Mouse (Mus musculus): ENCODE data around the gene Ccdc105. TPM values are rescaled to one million over a fixed set of nuclear protein-coding genes. Genes with fewer than 3 reads are reported as not detected.
A peak's percentile ranks its signal among the peaks of the same experiment; 100 is the strongest.

The Ccdc105 gene
- polyA plus RNA-seq (2012; rRNA removed), result not detected in 2 replicates

DNA sequence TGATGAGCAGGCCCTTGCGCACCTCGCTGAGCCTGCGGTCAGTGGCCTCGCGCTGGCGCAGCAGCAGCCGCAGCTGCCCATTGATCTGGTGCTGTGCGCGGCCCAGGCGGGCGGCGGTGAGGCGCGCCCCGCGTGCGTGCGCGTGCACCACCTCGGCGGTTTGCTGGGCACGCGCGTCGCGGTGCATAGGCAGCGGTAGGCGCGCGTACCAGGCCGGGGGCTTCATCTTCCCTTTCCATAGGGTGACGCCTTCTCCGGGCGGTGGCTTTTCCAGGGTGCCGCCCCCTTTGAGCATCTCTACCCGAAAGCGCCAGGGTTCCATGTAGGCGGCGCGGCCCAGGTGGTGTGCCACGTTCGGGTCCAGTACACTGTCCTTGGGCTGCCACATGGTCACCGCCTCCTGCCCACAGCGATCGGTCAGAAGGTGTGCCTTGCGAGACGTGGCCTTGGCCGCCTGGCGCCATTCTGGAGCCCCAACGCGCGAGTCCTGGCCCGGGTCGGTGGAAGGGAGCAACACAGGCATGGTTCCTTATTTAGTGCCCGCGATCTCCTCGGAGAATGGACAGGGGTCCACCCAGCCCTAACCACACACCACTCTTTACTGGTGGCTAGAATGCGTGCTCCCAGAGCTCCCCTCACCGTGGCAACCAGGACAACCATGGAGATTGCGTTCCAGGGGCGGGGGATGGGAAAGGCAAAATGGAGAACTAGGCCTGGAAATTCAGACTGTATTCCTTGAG lies at the start of gene Ccdc105:
Gene Ccdc105 (minus strand): TSS at position 614 of the 740 bp plus-strand sequence.
- TF ChIP-seq CTCF (IDR thresholded peaks at IDR 0.05; ENCODE audit: extremely low read depth, insufficient read depth, insufficient read length, insufficient replicate concordance), result no peak
- TF ChIP-seq POLR2A (IDR thresholded peaks at IDR 0.05; ENCODE audit: low read depth, low read length), result no peak
- WGBS, result 4% methylated on average over 61 of the region's 61 CpGs
- Histone ChIP-seq H3K4me3 (ENCODE audit: extremely low read depth, insufficient read depth, insufficient read length) (no peak within 1 kb of the TSS), H3K36me3 (ENCODE audit: control insufficient read depth, insufficient read depth, low read length) (no peaks in the 10 kb centered on the region), H3K27me3 (ENCODE audit: control insufficient read depth, insufficient read depth, low read length) (no peaks in the 10 kb centered on the region), H3K27ac (ENCODE audit: insufficient read depth, low read length) (no peak within 1 kb of the TSS), H3K4me1 (ENCODE audit: control insufficient read depth, insufficient read depth, insufficient read length) (peaks cover 3% of the 10 kb centered on the region; the same call in 1 of the 2 replicates)
- DNase-seq (ENCODE audit: low read depth in 1 of 2, low spot score in 2 of 2), result no peak

DNA sequence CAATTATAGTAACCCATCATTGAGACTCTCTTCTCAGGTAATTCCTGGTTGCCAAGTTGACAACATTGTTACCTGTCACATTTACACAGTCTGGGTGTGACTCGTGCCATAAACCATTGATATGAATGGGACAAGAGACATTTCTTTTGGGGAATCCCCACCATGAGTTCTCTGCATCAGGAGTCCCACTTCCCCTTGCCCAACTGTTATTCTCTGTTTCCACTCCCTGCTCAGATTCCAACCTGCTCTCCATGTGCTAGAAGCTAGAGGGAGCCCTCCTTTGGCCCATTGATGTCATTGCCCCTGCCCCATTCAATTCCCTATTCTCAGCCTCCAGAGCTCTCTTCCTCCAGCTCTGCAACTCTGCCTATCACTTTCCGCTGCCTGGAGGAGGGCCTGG lies 48.6 kb upstream of the Ccdc105 start:
- no peak overlapping the region for H3K27ac ChIP-seq (ENCODE audit: insufficient read depth, low read length)
- H3K27me3 ChIP-seq (ENCODE audit: control insufficient read depth, insufficient read depth, low read length), result no peaks in the 10 kb centered on the region
- H3K36me3 ChIP-seq (ENCODE audit: control insufficient read depth, insufficient read depth, low read length), result no peaks in the 10 kb centered on the region
- DNase-seq (ENCODE audit: low read depth in 1 of 2, low spot score in 2 of 2), result no peak
- no peak for TF ChIP-seq CTCF (IDR thresholded peaks at IDR 0.05; ENCODE audit: extremely low read depth, insufficient read depth, insufficient read length, insufficient replicate concordance)
- TF ChIP-seq POLR2A (IDR thresholded peaks at IDR 0.05; ENCODE audit: low read depth, low read length), result no peak
- H3K4me3 ChIP-seq (ENCODE audit: extremely low read depth, insufficient read depth, insufficient read length), result no peak overlapping the region
- WGBS, result 79% methylated on average over 2 of the region's 2 CpGs
- no peaks in the 10 kb centered on the region for H3K4me1 ChIP-seq (ENCODE audit: control insufficient read depth, insufficient read depth, insufficient read length)

GRCm38 (mm10) chr10:78790561-78790960 lies 37.7 kb upstream of the Ccdc105 start:
- no peaks in the 10 kb centered on the region for H3K4me1 ChIP-seq (ENCODE audit: control insufficient read depth, insufficient read depth, insufficient read length)
- DNase-seq (ENCODE audit: low read depth in 1 of 2, low spot score in 2 of 2), result no peak
- 28% methylated on average over 1 of the region's 1 CpGs for WGBS
- H3K27me3 ChIP-seq (ENCODE audit: control insufficient read depth, insufficient read depth, low read length), result no peaks in the 10 kb centered on the region
- TF ChIP-seq POLR2A (IDR thresholded peaks at IDR 0.05; ENCODE audit: low read depth, low read length) (no peak), CTCF (IDR thresholded peaks at IDR 0.05; ENCODE audit: extremely low read depth, insufficient read depth, insufficient read length, insufficient replicate concordance) (no peak)
- no peaks in the 10 kb centered on the region for H3K36me3 ChIP-seq (ENCODE audit: control insufficient read depth, insufficient read depth, low read length)
- H3K4me3 ChIP-seq (ENCODE audit: extremely low read depth, insufficient read depth, insufficient read length), result no peak overlapping the region
- H3K27ac ChIP-seq (ENCODE audit: insufficient read depth, low read length), result no peak overlapping the region

- no peak overlapping the region for H3K4me3 ChIP-seq (ENCODE audit: extremely low read depth, insufficient read depth, insufficient read length)
- no peak for TF ChIP-seq CTCF (IDR thresholded peaks at IDR 0.05; ENCODE audit: extremely low read depth, insufficient read depth, insufficient read length, insufficient replicate concordance)
- H3K36me3 ChIP-seq (ENCODE audit: control insufficient read depth, insufficient read depth, low read length), result no peaks in the 10 kb centered on the region
- DNase-seq (ENCODE audit: low read depth in 1 of 2, low spot score in 2 of 2), result no peak
- no peaks in the 10 kb centered on the region for H3K4me1 ChIP-seq (ENCODE audit: control insufficient read depth, insufficient read depth, insufficient read length)
- no peaks in the 10 kb centered on the region for H3K27me3 ChIP-seq (ENCODE audit: control insufficient read depth, insufficient read depth, low read length)
- H3K27ac ChIP-seq (ENCODE audit: insufficient read depth, low read length), result no peak overlapping the region
- WGBS, result 24% methylated on average over 22 of the region's 22 CpGs
Observed at GRCm38 (mm10) chr10:78787566-78788087, 34.8 kb upstream of the Ccdc105 start.

GRCm38 (mm10) chr10:78779981-78780651 lies 27.3 kb upstream of the Ccdc105 start, which contains the start of gene Slc1a6:
Slc1a6 (plus strand) TSS chr10:78780496.
- no peaks in the 10 kb centered on the region for H3K36me3 ChIP-seq (ENCODE audit: control insufficient read depth, insufficient read depth, low read length)
- peak within 1 kb of the TSS; percentile 25 for H3K4me3 ChIP-seq (ENCODE audit: extremely low read depth, insufficient read depth, insufficient read length)
- no peaks in the 10 kb centered on the region; the same call in 1 of the 2 replicates for H3K4me1 ChIP-seq (ENCODE audit: control insufficient read depth, insufficient read depth, insufficient read length)
- H3K27me3 ChIP-seq (ENCODE audit: control insufficient read depth, insufficient read depth, low read length), result peaks cover 6% of the 10 kb centered on the region
- no peak for DNase-seq (ENCODE audit: low read depth in 1 of 2, low spot score in 2 of 2)
- TF ChIP-seq CTCF (IDR thresholded peaks at IDR 0.05; ENCODE audit: extremely low read depth, insufficient read depth, insufficient read length, insufficient replicate concordance) (no peak), POLR2A (IDR thresholded peaks at IDR 0.05; ENCODE audit: low read depth, low read length) (no peak)
- WGBS, result 3% methylated on average over 35 of the region's 54 CpGs
- no peak within 1 kb of the TSS for H3K27ac ChIP-seq (ENCODE audit: insufficient read depth, low read length)

DNA sequence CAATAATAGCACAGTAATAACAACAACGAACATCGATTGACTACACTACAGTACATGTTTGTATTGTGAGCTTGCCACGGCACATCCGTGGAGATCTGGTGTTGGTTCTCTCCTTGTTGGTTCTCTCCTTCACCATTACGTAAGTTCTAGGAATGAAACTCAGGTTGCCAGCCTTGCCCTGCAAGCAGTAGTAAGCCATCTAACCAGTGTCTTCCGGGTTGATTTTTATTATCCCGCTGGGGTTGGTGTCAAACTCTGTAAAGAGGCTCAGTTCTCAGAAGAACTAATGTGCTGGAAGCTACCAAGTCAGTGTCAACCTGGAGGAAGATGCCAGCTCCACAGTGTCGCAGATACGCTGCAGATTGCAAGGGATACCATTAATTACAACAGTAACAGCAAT lies 26.7 kb upstream of the Ccdc105 start:
- TF ChIP-seq CTCF (IDR thresholded peaks at IDR 0.05; ENCODE audit: extremely low read depth, insufficient read depth, insufficient read length, insufficient replicate concordance), result no peak
- 55% methylated on average over 9 of the region's 9 CpGs for WGBS
- Histone ChIP-seq H3K4me1 (ENCODE audit: control insufficient read depth, insufficient read depth, insufficient read length) (no peaks in the 10 kb centered on the region; the same call in 1 of the 2 replicates), H3K4me3 (ENCODE audit: extremely low read depth, insufficient read depth, insufficient read length) (no peak overlapping the region), H3K27ac (ENCODE audit: insufficient read depth, low read length) (no peak overlapping the region), H3K27me3 (ENCODE audit: control insufficient read depth, insufficient read depth, low read length) (peaks cover 6% of the 10 kb centered on the region), H3K36me3 (ENCODE audit: control insufficient read depth, insufficient read depth, low read length) (no peaks in the 10 kb centered on the region)
- DNase-seq (ENCODE audit: low read depth in 1 of 2, low spot score in 2 of 2), result no peak
